Mouse (Mus musculus) heart, embryonic 10.5 days (tissue): ENCODE results near the gene Svs1. TPM values are rescaled to one million over a fixed set of nuclear protein-coding genes. Genes with fewer than 3 reads are reported as not detected.

ENCODE experiments used
- DNase-seq: peaks from one replicate; pipeline ENCODE4 v3.0.0-alpha.2; 2017; ENCODE audit warnings: low spot score
- H3K27ac ChIP-seq: fragments of 300-500 bp; sonication (generic); 2 replicates; pipeline ENCODE4 v1.5.1; 2016; ENCODE audit warnings: mild to moderate bottlenecking
- H3K27me3 ChIP-seq: fragments of 300-500 bp; sonication (generic); 2 replicates; pipeline ENCODE4 v1.6.1; 2016; ENCODE audit warnings: mild to moderate bottlenecking; ENCODE audit not compliant: poor library complexity, insufficient read depth, severe bottlenecking
- H3K36me3 ChIP-seq: fragments of 300-500 bp; sonication (generic); 2 replicates; pipeline ENCODE4 v1.6.1; 2016; ENCODE audit warnings: mild to moderate bottlenecking, moderate library complexity
- H3K4me1 ChIP-seq: fragments of 300-500 bp; sonication (generic); 2 replicates; pipeline ENCODE4 v1.6.1; 2016; ENCODE audit warnings: mild to moderate bottlenecking
- H3K4me3 ChIP-seq: fragments of 300-500 bp; sonication (generic); 2 replicates; pipeline ENCODE4 v1.5.1; 2016; ENCODE audit warnings: mild to moderate bottlenecking, moderate library complexity
- H3K9me3 ChIP-seq: fragments of 300-500 bp; sonication (generic); 2 replicates; pipeline ENCODE4 v1.6.1; 2016; ENCODE audit warnings: mild to moderate bottlenecking, moderate library complexity
- WGBS: fragments of 180-500 bp; shearing (Covaris S2); methylation state at CpG from one replicate; pipeline ENCODE4 v1.1.7; 2016; 5-methylcytosine and 5-hydroxymethylcytosine counted together
- polyA plus RNA-seq: library from polyadenylated mRNA; unstranded; fragments of >200 nt; fragmentation: Nextera tagmentation; extraction: Ambion mirVana; gene quantifications from 2 replicates; pipeline ENCODE4 v1.2.1, GENCODE M21; 2016

The Svs1 gene
- polyA plus RNA-seq, 1 experiment from 2014 or later, result not detected

GRCm38 (mm10) chr6:49039470-49040180 is 53.0 kb downstream of the Svs1 start:
- WGBS, result 15% methylated on average over 18 of the region's 18 CpGs
- H3K4me1 ChIP-seq, result peaks cover 15% of the 10 kb centered on the region
- no peaks in the 10 kb centered on the region for H3K36me3 ChIP-seq
- peak overlapping the region; percentile 57 for H3K4me3 ChIP-seq
- no peak for DNase-seq
- H3K9me3 ChIP-seq, result no peaks in the 10 kb centered on the region
- peaks cover 23% of the 10 kb centered on the region for H3K27me3 ChIP-seq
- H3K27ac ChIP-seq, result peak overlapping the region; percentile 83

Other genes with a start within 250 kb of the Svs1 start
- gene Gimap1, start 247.8 kb upstream of the Svs1 start, polyA plus RNA-seq, result 14.6 and 19.0 TPM in 2 replicates
- gene Gimap5, start 240.7 kb upstream of the Svs1 start, polyA plus RNA-seq, result 2.7 and 4.0 TPM in 2 replicates
- gene Gimap3, start 216.0 kb upstream of the Svs1 start, polyA plus RNA-seq, result 0.11 TPM in 1 of 2 replicates, not detected in the other
- gene Tmem176a, start 145.9 kb upstream of the Svs1 start, polyA plus RNA-seq, result 65.3 and 84.3 TPM in 2 replicates
- gene Tmem176b, start 145.4 kb upstream of the Svs1 start, polyA plus RNA-seq, result 150 and 178 TPM in 2 replicates
- gene Aoc1, start 114.0 kb upstream of the Svs1 start, polyA plus RNA-seq, result not detected in 2 replicates
- gene 1600015I10Rik, start 57.0 kb upstream of the Svs1 start, polyA plus RNA-seq, result 0.05 TPM in 1 of 2 replicates, not detected in the other
- gene Doxl2, start 11.9 kb upstream of the Svs1 start, polyA plus RNA-seq, result not detected in 2 replicates
- gene Gpnmb, start 49.7 kb downstream of the Svs1 start, polyA plus RNA-seq, result 0.05 TPM in 2 replicates
- gene Malsu1, start 86.9 kb downstream of the Svs1 start, polyA plus RNA-seq, result 60.2 and 63.1 TPM in 2 replicates
- gene Igf2bp3, start 228.1 kb downstream of the Svs1 start, polyA plus RNA-seq, result 80.6 and 96.1 TPM in 2 replicates